Mouse (Mus musculus) testis, adult 2 months (tissue): Measurements from ENCODE around the gene Adgrv1. TPM values are rescaled to one million over a fixed set of nuclear protein-coding genes. Genes with fewer than 3 reads are reported as not detected.

ENCODE experiments used
- H3K27ac ChIP-seq: fragments of 200-500 bp; 2 replicates; pipeline ENCODE4 v1.5.1; 2012; ENCODE audit warnings: low read depth, low read length; ENCODE audit not compliant: control insufficient read depth, insufficient read depth
- H3K27me3 ChIP-seq: fragments of 200-500 bp; 2 replicates; pipeline ENCODE4 v1.6.1; 2012; ENCODE audit warnings: mild to moderate bottlenecking, low read length, moderate library complexity; ENCODE audit not compliant: control insufficient read depth, insufficient read depth
- H3K36me3 ChIP-seq: fragments of 200-500 bp; 2 replicates; pipeline ENCODE4 v1.6.1; 2012; ENCODE audit warnings: mild to moderate bottlenecking, low read length; ENCODE audit not compliant: control insufficient read depth, insufficient read depth
- H3K4me1 ChIP-seq: fragments of 200-500 bp; 2 replicates; pipeline ENCODE4 v1.6.1; 2012; ENCODE audit warnings: low read length; ENCODE audit not compliant: control insufficient read depth, insufficient read depth
- H3K4me3 ChIP-seq: fragments of 200-500 bp; 2 replicates; pipeline ENCODE4 v1.5.1; 2012; ENCODE audit warnings: low read depth, mild to moderate bottlenecking, low read length, moderate library complexity, mixed read lengths; ENCODE audit not compliant: control insufficient read depth
- CTCF ChIP-seq: fragments of 200-500 bp; IDR thresholded peaks from 2 replicates; pipeline ENCODE4 v1.5.1; 2012; ENCODE audit warnings: low read depth, mild to moderate bottlenecking, inconsistent platforms, low read length, moderate library complexity; ENCODE audit not compliant: control insufficient read depth, insufficient read depth, insufficient replicate concordance
- POLR2A ChIP-seq: fragments of 200-500 bp; IDR thresholded peaks from 2 replicates; pipeline ENCODE4 v1.6.1; 2012; ENCODE audit warnings: low read depth, mild to moderate bottlenecking, inconsistent platforms, low read length, moderate library complexity; ENCODE audit not compliant: control insufficient read depth
- polyA plus RNA-seq: library from polyadenylated mRNA; depleted of rRNA; stranded (reverse); fragments of >200 nt; gene quantifications from 2 replicates; pipeline ENCODE4 v1.2.3, GENCODE M21; 2012

The Adgrv1 gene
- polyA plus RNA-seq, 1 experiment: 6.7 TPM

- Histone ChIP-seq H3K36me3 (no peaks in the 10 kb centered on the region), H3K27ac (no peak overlapping the region), H3K4me1 (no peaks in the 10 kb centered on the region), H3K4me3 (no peak overlapping the region), H3K27me3 (no peaks in the 10 kb centered on the region)
- TF ChIP-seq POLR2A (no peak), CTCF (no peak)
These were observed 400.1 kb downstream of the Adgrv1 start for GRCm38 (mm10) chr13:81232839-81233238.

GRCm38 (mm10) chr13:81230161-81230560, 402.8 kb downstream of the Adgrv1 start:
- no peak for TF ChIP-seq CTCF
- no peak for TF ChIP-seq POLR2A

GRCm38 (mm10) chr13:81223768-81224167, 409.2 kb downstream of the Adgrv1 start:
- no peak overlapping the region for H3K27ac ChIP-seq
- no peak for TF ChIP-seq POLR2A
- no peak for TF ChIP-seq CTCF

More at GRCm38 (mm10) chr13:81230161-81230560, 402.8 kb downstream of the Adgrv1 start:
- Histone ChIP-seq H3K4me3 (no peak overlapping the region), H3K4me1 (no peaks in the 10 kb centered on the region), H3K27ac (no peak overlapping the region), H3K27me3 (no peaks in the 10 kb centered on the region), H3K36me3 (no peaks in the 10 kb centered on the region)

GRCm38 (mm10) chr13:81222377-81222776, 410.6 kb downstream of the Adgrv1 start:
- Histone ChIP-seq H3K4me3 (no peak overlapping the region), H3K36me3 (no peaks in the 10 kb centered on the region), H3K27me3 (no peaks in the 10 kb centered on the region), H3K4me1 (no peaks in the 10 kb centered on the region), H3K27ac (no peak overlapping the region)
- TF ChIP-seq CTCF (no peak), POLR2A (no peak)

More at GRCm38 (mm10) chr13:81223768-81224167, 409.2 kb downstream of the Adgrv1 start:
- Histone ChIP-seq H3K4me3 (no peak overlapping the region), H3K36me3 (no peaks in the 10 kb centered on the region), H3K4me1 (no peaks in the 10 kb centered on the region), H3K27me3 (no peaks in the 10 kb centered on the region)

GRCm38 (mm10) chr13:81211436-81211835, 421.5 kb downstream of the Adgrv1 start:
- no peak for TF ChIP-seq CTCF
- TF ChIP-seq POLR2A: no peak
- Histone ChIP-seq H3K4me1 (no peaks in the 10 kb centered on the region), H3K27ac (no peak overlapping the region), H3K36me3 (no peaks in the 10 kb centered on the region), H3K27me3 (no peaks in the 10 kb centered on the region), H3K4me3 (no peak overlapping the region)

GRCm38 (mm10) chr13:81210516-81210915, 422.4 kb downstream of the Adgrv1 start:
- no peak for TF ChIP-seq CTCF
- TF ChIP-seq POLR2A: no peak
- H3K4me3 ChIP-seq: no peak overlapping the region
- H3K36me3 ChIP-seq: no peaks in the 10 kb centered on the region
- H3K4me1 ChIP-seq: no peaks in the 10 kb centered on the region
- H3K27ac ChIP-seq: no peak overlapping the region
- no peaks in the 10 kb centered on the region for H3K27me3 ChIP-seq

GRCm38 (mm10) chr13:81209815-81210214, 423.1 kb downstream of the Adgrv1 start:
- H3K36me3 ChIP-seq: no peaks in the 10 kb centered on the region
- H3K4me1 ChIP-seq: no peaks in the 10 kb centered on the region
- no peak overlapping the region for H3K4me3 ChIP-seq
- TF ChIP-seq POLR2A: no peak
- no peak for TF ChIP-seq CTCF
- H3K27me3 ChIP-seq: no peaks in the 10 kb centered on the region
- H3K27ac ChIP-seq: no peak overlapping the region

- no peak for TF ChIP-seq POLR2A
- TF ChIP-seq CTCF: no peak
- Histone ChIP-seq H3K36me3 (no peaks in the 10 kb centered on the region), H3K27me3 (no peaks in the 10 kb centered on the region), H3K4me1 (no peaks in the 10 kb centered on the region), H3K27ac (no peak overlapping the region), H3K4me3 (no peak overlapping the region)
These were observed 424.8 kb downstream of the Adgrv1 start for GRCm38 (mm10) chr13:81208106-81208613.
